Mouse (Mus musculus): ENCODE results near the gene Mageb2.
"Not testable (repeated sequence)": the region's sequence is repeated elsewhere in the genome, so short reads cannot be mapped to it uniquely, and the experiment has no call there.

Mageb2 gene

GRCm38 (mm10) chrX:91331390-91331789 is at the start of gene Mageb2:
TSS of gene Mageb2 (plus strand) at chrX:91331690.
- not testable (repeated sequence) for DNase-seq

GRCm38 (mm10) chrX:91313256-91313655 is 18.2 kb upstream of the Mageb2 start:
- DNase-seq = not testable (repeated sequence)

All from thymus, postnatal 14 days (tissue).